Mouse (Mus musculus): ENCODE measurements at regions not wholly inside any gene's neighbourhood (a gene's known extent, or its start where the extent isn't known, plus 50 kb on each side); places are given as distances from the start of the nearest gene placed in this dataset.

DNA sequence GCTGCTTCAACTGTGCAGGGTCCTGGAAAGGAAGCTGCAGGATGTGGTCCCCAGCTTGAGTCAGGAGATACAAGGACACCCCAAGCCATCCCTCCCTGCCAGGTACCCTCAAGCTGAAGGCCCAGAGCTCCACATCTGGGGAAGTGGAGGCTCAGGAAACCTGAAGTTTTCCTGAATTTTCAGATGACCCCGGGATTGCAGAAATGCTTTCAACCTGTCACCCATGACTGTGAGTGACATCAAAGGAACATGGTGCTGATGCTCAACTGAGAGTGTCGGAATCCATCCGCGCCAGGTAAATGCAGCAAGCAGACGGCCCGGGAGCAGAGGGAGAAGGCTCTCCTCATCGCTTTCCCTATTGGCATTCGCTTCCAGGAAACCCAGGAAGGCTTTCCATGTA lies 267.6 kb upstream of the Zfp637 start:
- DNase-seq = no peak

DNA sequence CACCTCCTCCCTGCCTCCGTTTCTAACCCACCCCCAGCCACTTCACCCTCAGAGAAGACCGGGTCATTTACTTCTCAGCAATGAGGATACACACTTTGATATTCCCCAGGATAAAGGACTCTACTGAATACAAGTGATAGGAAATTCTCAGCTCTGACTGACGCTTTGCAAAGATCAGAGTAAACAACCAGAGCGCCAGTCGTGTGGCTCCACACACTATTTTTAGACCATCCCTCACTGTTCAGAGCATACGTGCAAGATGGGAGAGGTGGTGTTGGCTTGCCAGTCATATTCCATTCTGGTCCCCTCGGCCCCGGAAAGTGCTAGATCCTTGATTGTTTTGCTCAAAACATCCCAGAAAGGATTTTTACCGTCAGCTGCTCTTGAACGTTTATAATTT lies 266.8 kb upstream of the Zfp637 start:
- DNase-seq = no peak

DNA sequence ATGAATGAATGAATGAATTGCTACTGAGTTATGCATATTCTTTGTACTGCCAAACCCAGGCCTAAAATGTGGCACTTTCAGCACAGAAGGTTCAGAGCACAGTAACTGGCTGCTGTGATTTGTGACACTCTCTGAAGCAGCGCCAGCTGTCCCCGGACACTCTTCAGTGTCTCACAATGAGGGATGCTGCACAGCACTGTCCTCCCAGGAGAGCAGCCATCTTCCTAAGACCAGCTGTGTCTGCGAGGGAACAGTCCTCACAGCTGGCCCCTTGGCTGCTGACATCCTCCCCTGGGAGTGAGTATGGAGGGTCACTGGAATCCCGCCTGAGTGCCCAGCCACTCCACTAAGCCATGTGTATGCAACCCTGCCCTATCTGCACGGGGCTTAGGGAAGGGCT lies 265.9 kb upstream of the Zfp637 start:
- DNase-seq = no peak

DNA sequence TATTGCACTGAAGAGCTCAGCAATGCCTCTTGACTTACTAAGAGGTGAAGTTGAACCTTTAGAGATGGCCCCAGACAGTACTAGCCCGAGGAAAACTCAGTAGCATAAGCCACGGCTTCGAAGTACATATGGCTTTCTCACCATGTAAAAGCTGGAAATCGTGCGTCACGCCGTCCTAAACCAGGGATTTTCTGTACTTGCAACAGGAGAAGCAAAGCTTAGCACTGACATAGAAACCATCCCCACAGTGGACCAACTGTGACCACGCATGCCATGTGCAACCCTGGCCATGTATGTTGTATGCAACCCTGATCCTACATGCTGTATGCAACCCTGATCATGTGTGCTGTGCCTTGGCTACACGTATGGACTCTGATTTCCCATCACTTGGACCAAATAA lies 265.0 kb upstream of the Zfp637 start:
- no peak for DNase-seq

DNA sequence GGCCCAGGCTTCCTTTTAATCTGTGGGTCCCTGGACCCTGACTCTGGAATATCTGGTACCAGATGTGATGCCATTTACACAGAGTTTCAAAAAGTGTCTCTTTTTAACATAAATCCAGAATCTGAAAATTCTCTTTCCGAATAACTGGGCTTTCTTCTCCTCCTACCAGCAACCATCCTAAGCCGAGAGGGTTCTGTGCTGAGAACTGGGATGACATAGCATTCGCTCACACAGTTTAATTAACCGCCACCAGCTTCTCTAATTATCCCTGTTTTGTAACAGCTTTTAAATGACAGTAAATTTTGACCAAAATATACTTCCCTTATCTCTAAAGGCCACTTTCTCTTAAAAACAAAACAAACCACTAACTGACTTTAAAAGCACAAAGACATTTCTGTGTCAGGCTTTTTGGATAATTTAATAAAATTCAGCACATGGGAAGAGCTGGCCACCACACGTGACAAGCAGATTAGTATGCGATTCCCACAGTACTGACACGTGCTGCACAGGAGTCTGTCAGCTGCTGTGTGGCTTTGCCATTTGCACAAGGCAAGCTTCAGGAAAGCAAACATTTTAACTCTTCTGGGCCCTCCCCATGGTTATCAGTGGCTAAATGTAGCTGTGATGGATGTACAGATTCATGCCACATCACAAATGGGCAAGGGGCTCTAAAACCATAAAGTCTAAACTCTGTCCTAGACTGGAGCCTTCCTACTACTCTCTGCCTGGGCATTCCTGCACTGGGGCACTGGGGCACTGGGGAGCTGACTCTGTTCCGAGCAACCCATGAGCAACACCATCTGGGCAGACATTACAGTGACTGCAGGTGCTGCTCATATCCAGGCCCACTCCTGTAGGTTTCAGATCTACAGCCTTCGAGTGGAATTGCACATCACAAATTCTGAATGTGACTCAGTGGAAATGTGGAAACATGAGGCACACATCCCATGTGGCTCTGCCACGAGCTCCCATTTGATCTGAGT lies 263.1 kb upstream of the Zfp637 start:
- no peak for DNase-seq

DNA sequence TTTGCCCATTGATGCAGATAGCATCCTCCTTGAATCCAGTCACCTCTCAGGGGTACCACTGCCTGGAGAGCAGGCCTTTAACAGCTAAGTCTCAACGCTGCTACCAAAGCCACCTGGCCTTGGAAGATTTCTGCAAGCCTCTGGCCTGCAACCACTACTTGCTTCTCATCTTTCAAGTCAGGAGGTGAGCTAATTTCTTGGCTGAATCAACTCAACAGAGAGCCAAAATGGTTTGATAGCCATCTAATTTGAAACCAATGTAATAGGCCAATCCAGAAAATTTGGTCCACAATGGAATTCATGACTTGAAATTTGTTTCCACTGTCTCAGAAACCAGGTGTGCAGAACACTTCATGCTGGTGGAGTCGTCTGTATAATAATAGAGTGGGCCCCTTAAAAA lies 260.0 kb upstream of the Zfp637 start:
- no peak for DNase-seq

DNA sequence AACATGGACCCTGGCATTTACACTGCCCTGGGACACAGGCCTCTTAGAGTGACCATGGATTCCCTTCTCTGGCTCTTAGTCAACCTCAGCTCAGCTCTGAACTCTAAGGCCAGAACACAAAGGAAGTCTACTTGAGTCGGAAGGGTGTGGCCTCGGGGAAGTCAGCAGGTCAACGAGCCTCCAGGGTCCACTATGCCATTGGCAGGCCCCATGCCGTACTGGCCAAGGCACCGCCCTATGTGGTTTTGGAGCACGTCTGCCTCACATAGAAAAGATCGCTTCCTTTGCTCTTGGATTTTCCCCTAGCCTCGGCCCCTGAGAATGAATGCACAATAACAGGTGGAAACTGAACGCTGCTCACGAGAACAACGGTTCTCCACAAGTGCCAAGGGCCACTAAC lies 257.9 kb upstream of the Zfp637 start:
- DNase-seq = peak in 1 of 2 experiments; percentile 3

DNA sequence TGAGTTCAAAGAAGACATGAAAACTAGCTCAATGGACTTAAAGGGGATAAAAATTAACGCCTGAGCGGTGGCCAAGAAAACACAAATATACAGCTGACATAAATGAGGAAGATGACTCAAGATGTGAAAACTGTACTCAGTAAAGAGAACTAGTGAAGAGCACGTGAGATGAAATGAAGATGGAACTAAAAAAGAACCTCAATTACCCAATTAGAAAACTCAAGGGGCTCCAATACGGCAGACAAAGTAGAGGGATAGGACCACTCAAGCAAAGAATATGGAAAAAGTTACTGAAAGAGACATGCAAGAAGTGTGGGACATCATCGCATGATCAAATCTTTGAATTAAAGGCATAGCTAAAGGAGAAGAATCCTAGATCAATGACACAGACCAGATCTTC lies 256.4 kb upstream of the Zfp637 start:
- DNase-seq = no peak

DNA sequence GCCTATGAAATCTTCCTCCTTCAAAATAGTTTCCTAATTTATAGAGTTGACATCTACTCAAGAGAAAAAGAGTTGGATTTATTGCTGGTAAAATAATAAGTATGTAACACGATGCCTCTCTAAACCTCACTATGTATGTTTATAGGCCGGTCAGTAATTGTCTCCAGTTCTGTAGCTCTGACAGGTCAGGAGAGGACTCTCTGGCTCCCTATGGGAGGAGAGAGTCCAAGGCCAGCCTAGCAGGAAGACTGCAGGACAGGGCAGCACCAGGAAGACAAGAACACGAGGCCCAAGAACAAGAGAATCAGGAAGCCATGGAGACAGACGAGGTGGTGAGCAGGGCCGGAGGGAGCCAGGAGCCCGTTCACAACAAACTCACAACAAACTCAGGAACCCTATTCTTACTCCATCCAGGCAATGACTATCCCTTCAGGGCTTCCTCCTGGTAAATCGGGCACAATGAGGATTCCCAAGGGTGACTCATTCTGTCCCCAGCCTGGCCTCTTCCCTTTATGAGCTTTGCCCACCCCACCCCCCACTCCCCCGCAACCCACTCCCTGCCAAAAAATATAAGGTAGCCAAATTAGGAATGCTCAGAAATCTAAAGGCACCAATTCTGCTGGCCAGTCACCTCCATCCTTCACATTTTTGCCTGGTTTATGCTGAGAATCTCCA lies 244.7 kb upstream of the Zfp637 start:
- no peak for DNase-seq

DNA sequence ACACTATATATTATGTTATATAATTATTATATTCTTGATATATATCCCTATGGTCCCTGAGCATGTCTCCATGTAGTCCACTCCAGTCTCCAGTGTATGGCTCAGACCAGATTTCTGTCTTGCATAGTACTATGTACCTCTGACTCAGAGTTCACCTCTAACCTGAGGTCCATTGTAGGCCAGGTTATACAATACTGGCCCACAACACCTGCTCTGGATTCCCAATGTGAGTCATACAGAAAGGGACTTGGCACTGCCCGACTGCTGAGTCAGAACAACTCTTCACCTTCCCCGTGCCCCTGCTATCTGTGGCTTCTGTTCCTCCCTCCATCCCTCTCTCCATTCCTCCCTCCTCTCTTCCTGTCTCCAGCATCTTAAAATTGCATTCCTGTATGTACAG lies 236.1 kb upstream of the Zfp637 start:
- peak in 1 of 2 experiments; percentile 1 for DNase-seq

DNA sequence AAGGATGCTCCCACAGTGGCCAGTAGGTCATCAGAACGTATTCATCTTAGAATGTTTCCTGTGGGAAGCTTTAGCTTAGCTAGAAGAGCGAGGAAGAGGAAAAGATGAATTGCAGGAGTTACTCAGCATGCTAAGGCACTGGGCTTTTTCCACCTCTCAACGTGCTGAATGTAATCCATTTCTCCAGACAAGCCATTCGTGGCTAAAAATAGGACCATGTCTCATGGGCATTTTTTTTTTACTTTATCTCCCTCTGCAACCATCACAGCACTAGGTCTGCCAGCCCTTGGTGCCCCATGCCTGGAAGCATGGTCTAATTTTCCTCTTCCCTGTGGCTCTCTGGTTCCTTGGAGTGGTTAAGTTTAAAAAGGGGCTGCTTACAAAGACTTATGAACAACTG lies 235.3 kb upstream of the Zfp637 start:
- DNase-seq = peak in 1 of 2 experiments; percentile 2

DNA sequence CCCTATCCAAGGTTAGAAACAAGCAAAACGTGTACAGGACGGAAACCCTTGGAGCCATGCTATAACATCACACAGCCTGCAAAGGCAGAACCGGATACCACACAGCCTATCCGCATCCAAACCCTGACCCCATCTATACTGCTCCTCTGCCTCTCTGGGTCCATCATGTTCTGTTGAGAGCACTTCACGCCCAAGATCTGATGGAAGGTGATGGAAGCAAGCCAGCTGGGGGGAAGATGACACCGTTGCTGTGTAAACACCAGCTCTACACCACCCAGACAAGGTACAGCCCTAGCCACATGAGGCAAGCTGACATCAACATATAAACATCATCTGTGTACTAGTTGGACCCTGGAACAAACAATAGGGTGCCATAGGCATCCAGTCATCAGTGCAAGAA lies 234.8 kb upstream of the Zfp637 start:
- DNase-seq = peak in 1 of 2 experiments; percentile 2

DNA sequence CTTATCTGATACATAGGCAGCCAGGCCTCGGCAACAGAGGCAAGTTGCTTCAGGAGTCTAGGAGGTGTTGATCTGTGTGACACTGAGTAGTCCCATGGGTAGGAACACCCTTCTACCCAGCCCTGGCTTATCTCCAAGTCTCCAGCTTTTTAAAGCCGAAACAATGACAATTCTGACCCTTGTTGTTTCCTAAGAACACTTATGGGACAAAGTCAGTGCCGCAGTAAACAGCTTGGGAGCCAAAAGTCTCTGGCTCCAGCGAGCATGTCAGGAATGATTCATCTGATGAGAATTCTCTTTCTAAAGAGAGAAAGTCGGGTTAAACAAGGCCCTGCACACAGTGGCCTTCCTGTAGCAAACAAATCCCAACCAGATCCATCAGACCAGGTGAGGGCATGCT lies 234.0 kb upstream of the Zfp637 start:
- peak in 1 of 2 experiments; percentile 3 for DNase-seq

DNA sequence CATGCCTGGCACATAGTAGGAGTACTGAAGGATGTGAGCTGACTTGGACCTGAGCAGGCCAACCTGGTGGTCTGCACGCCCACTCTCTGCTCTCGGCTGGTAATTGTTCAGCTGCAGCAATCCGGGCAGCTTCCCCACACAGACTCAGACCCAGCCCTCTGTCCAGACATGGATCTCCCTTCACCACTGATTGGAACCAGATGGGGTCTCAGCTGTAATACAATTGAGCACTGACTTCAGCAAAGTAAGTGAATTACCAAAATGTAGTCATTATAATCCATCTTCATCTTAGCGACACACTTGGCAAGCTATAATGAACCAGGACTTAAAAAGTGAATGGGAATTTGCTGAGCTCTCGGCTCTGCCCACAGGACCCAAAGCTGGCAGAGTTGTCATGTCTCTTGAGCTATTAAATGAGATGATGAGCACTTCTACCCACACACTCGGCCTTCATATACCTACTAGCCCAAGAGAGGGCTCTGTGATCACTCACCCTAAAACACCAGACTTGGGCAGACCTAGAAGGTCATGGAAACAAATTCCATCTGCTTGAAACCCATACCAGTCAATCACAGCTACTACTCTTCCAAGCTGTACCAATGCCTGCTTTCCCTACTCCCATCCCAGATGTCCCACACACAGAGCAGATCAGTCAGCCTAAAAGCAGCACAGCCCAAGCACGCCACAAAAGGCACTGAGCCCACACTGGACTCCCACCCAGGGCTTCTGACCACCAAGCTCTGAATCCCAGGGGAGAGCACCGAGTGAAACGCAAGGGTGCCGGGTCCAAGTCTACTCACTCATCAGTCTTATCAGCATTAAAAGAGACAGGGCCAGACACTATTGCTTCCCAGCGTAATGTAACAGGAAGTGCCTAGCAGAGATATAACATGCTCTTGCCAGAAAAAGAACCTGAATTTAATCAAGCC lies 231.2 kb upstream of the Zfp637 start:
- DNase-seq = peak in 1 of 2 experiments; percentile 3

DNA sequence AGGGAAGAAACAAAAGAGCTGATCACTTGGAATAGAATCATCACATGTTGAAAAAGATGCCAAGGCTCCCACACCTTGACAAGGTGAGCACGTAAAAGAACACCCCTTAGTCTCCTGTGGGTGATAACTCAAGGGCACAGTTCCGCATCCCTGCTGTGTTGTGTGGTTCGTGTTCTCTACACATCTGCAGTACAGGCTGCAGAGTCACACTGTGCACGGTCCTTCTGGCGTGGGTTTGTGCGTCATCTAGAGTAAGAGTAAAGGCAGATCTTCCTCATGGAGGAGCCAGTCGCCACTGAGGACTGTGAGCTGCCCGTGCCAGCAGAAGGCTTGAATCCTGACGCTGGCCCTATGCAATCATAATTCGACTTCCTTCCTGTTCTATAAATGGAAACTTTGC lies 229.7 kb upstream of the Zfp637 start:
- no peak for DNase-seq

DNA sequence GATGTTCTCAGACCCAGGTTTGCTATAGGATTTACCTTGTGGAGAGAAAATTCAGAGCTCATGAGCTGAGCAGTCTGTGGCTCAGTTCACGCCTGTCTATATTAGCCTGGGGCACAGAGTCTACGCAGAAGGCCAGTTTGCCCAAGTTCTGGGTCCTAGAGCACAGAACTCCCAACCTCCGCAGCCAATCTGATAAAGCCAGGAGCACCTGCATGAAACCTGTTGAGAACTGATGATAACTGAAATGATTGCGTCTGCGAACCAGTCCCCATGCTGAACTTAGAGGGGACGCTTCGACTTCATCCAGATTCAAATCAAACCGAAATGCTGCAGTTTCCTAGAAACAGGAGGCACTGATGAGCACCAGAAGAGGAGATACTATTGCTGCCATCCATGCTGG lies 229.0 kb upstream of the Zfp637 start:
- DNase-seq = no peak

DNA sequence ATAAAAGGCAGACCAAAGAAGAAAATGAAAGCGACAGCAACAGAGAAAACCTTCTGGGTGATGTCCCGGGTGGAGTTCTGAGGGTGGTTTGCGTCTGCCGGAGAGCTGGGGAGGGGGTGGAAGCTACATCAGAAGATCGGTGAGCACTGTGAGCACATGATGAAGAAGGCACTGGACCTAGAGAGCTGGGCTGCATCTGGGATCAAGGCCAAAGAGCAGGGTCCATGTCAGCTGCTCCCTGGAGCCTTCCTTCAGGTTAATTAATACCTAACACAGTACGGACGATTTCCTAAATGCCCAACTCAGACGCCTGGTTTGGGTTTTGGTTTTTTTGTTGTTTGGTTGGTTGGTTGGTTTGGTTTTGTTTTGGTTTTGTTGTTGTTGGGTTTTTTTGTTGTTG lies 228.6 kb upstream of the Zfp637 start:
- DNase-seq = no peak

DNA sequence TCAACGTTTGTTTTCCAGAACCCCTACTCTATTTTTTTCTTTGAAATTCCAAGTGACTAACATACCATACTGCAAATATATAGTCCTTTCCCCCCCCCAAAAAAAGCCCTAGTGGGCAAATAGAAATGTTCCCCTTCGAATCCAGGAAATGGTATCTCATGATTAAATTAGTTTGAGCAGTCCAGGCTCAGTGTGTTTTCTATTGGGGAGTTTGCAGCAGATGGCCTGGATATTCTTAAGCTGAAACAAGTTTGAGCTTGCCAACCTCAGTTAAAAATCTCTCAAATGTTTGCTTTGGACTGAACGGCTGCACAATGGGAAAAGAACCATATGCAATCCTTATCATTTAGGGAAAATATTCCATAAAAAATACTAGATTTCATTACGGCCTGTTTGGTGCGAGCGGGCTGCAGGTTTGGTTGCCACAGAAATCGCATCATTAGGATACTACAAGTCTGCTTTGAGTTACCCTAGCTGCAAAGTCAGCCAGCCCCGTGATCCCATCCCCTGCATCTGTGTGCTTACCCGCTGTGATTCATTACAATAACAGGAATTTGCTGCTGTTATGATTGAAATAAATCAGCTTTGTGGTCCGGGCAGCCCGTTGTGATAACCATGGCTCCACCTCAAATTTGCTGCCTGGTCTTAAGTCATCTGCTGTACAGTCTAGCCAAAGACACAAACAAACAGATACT lies 227.2 kb upstream of the Zfp637 start:
- no peak for DNase-seq

DNA sequence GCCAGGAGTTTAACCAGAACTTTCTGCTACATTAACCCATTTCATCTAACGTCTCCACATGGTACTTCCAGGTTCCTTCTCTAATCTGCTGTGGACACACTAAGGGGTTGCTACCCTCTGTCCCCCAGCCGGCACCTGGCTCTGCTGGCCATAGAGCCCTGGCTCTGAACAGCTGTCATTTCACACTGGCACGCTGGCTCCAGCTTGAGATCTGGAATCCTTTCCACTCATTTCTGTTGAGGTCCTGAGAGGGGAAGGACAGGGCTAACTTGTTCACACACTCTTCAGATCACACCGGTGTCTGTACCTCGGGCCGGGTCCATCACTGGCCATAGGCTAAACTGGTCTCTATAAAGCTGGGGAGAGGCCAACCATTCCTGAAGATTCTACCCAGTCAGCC lies 226.6 kb upstream of the Zfp637 start:
- DNase-seq = no peak

DNA sequence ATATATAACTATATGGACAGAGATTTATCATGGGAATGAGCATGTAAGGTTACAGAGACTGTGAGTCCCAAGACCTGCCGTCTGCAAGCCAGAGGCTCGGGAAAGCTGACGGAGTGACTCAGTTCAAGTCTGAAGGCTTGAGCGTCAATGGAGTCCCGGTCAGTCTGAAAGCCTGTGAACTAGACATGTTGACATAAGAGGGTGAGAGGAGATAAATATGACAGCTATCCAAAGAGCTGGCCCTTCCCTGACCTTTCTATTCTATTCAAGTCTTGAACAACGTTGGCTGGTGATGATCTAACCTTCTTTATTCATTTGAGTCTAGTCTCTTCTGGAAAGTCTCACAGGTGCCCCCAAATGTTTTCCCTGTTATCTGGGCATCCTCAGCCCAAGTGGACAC lies 223.8 kb upstream of the Zfp637 start:
- DNase-seq = no peak

DNA sequence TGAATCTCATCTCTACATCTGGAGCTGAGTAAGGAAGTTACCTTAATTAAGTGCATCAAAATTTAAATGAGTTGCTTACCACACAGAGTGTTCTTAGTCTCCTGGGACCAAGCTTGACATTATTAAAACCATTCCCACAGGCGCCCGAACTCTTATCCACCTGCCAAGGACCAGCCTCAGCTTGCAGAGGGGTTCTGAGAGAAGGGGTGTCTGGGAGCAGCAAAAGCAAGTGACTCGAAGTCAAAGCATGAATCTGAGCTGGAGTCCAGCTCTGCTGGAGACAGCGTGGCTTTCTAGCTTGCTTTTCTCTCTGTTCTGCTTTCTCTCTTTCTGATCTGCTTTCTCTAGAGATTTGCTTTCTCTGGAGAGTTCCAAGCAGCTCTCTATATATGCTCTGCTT lies 223.0 kb upstream of the Zfp637 start:
- DNase-seq = no peak

DNA sequence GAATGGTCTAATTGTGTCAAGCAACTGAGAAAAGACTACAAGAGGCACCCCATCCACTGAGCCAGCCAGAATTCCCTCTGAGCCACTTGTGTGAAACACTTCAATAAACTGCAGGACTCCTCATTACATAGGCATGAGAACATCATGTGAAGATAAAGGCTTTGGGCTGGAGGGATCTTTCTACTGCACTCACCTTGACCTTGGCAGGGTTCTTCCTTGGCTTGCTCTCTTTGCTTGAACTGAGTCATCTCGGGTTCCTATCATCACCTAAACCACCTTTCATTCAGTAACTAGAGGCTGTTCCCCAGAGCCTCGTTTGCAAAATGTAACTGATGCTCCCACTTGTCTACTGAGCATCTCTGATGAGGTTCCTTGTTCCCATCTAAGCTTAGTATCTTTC lies 221.4 kb upstream of the Zfp637 start:
- DNase-seq = no peak

DNA sequence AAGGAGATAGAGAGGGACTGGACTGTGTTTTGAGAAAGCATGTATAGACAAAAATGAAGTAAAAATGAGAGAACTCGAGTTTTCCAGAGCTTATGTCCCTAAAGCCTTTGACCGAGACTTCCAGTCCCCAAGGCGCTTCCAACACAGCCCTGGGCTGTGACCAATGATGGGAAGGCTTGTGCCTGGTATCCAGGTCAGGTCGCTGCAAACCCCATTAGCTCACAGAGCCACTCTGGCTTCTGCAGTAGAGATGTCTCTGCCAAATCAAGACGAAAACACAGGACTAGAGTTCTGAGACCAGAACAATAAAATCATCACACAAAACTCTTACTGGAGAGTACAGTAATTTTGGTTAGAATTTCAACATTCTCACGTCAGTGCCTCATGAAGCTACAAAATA lies 218.5 kb upstream of the Zfp637 start:
- no peak for DNase-seq
